Mouse (Mus musculus) limb, embryonic 13.5 days (tissue): ENCODE results near the gene Map4k4. TPM values are rescaled to one million over a fixed set of nuclear protein-coding genes. Genes with fewer than 3 reads are reported as not detected.
A peak's percentile ranks its signal among the peaks of the same experiment; 100 is the strongest.

Source experiments
- ATAC-seq: fragments of 200-750 bp; cut with Nextera tagmentation; 2 replicates; pipeline ENCODE4 v1.8.0; 2017; ENCODE audit warnings: low read depth, moderate number of reproducible peaks, moderate TSS enrichment; ENCODE audit not compliant: low FRiP score
- H3K27ac ChIP-seq: fragments of 300-500 bp; sonication (generic); 2 replicates; pipeline ENCODE4 v1.5.1; 2015; ENCODE audit warnings: inconsistent platforms, mild to moderate bottlenecking, moderate library complexity
- H3K27me3 ChIP-seq: fragments of 300-500 bp; sonication (generic); 2 replicates; pipeline ENCODE4 v1.6.1; 2015; ENCODE audit warnings: mild to moderate bottlenecking, inconsistent platforms
- H3K36me3 ChIP-seq: fragments of 300-500 bp; sonication (generic); 2 replicates; pipeline ENCODE4 v1.6.1; 2015; ENCODE audit warnings: inconsistent platforms, mild to moderate bottlenecking, moderate library complexity
- H3K4me1 ChIP-seq: fragments of 300-500 bp; sonication (generic); 2 replicates; pipeline ENCODE4 v1.6.1; 2015; ENCODE audit warnings: inconsistent platforms
- H3K4me2 ChIP-seq: fragments of 300-500 bp; sonication (generic); replicated peaks from 2 replicates; pipeline ENCODE4 v1.6.1; 2015; ENCODE audit warnings: inconsistent platforms, mild to moderate bottlenecking, moderate library complexity
- H3K4me3 ChIP-seq: fragments of 300-500 bp; sonication (generic); 2 replicates; pipeline ENCODE4 v1.5.1; 2015; ENCODE audit warnings: moderate library complexity, mild to moderate bottlenecking, inconsistent platforms
- H3K9ac ChIP-seq: fragments of 300-500 bp; sonication (generic); 2 replicates; pipeline ENCODE4 v1.6.1; 2015; ENCODE audit warnings: mild to moderate bottlenecking, inconsistent platforms
- H3K9me3 ChIP-seq: fragments of 300-500 bp; sonication (generic); 2 replicates; pipeline ENCODE4 v1.6.1; 2016; ENCODE audit warnings: inconsistent platforms
- WGBS: fragments of 180-500 bp; shearing (Covaris S2); methylation state at CpG from one replicate; pipeline ENCODE4 v1.1.7; 2015; 5-methylcytosine and 5-hydroxymethylcytosine counted together
- polyA plus RNA-seq: library from polyadenylated mRNA; unstranded; fragments of >200 nt; fragmentation: Nextera tagmentation; extraction: Ambion mirVana; gene quantifications from 2 replicates; pipeline ENCODE4 v1.2.1, GENCODE M21; 2015

The Map4k4 gene
- polyA plus RNA-seq, 1 experiment from 2014 or later = 49.3 TPM

GRCm38 (mm10) chr1:40023748-40024147 is 123.0 kb downstream of the Map4k4 start:
- H3K4me3 ChIP-seq = no peak overlapping the region
- H3K27me3 ChIP-seq = no peaks in the 10 kb centered on the region
- H3K27ac ChIP-seq = no peak overlapping the region
- peaks cover 90% of the 10 kb centered on the region for H3K36me3 ChIP-seq
- no peaks in the 10 kb centered on the region for H3K9me3 ChIP-seq
- H3K9ac ChIP-seq = no peak overlapping the region
- ATAC-seq = no peak
- no peak overlapping the region for H3K4me2 ChIP-seq
- H3K4me1 ChIP-seq = no peaks in the 10 kb centered on the region
- 83% methylated on average over 3 of the region's 3 CpGs for WGBS

- ATAC-seq = no peak
Measured at GRCm38 (mm10) chr1:40024554-40025320, 124.0 kb downstream of the Map4k4 start.

GRCm38 (mm10) chr1:40025416-40025815 is 124.7 kb downstream of the Map4k4 start:
- Histone ChIP-seq H3K4me1 (no peaks in the 10 kb centered on the region), H3K36me3 (peaks cover 76% of the 10 kb centered on the region), H3K27me3 (no peaks in the 10 kb centered on the region), H3K9ac (no peak overlapping the region), H3K4me3 (no peak overlapping the region), H3K27ac (no peak overlapping the region), H3K9me3 (no peaks in the 10 kb centered on the region), H3K4me2 (no peak overlapping the region)
- no peak for ATAC-seq
- WGBS = 90% methylated on average over 5 of the region's 5 CpGs

More at GRCm38 (mm10) chr1:40024554-40025320, 124.0 kb downstream of the Map4k4 start:
- Histone ChIP-seq H3K27me3 (no peaks in the 10 kb centered on the region), H3K4me2 (no peak overlapping the region), H3K9me3 (no peaks in the 10 kb centered on the region), H3K4me1 (no peaks in the 10 kb centered on the region), H3K27ac (no peak overlapping the region), H3K9ac (no peak overlapping the region), H3K4me3 (no peak overlapping the region), H3K36me3 (peaks cover 82% of the 10 kb centered on the region)
- 93% methylated on average over 27 of the region's 27 CpGs for whole genome bisulfite sequencing

- no peaks in the 10 kb centered on the region for H3K4me1 ChIP-seq
- H3K36me3 ChIP-seq = peaks cover 63% of the 10 kb centered on the region
- H3K9me3 ChIP-seq = no peaks in the 10 kb centered on the region
- H3K27ac ChIP-seq = no peak overlapping the region
- WGBS = 76% methylated on average over 7 of the region's 7 CpGs
- H3K4me3 ChIP-seq = no peak overlapping the region
- H3K9ac ChIP-seq = no peak overlapping the region
- ATAC-seq = no peak
- no peak overlapping the region for H3K4me2 ChIP-seq
- no peaks in the 10 kb centered on the region for H3K27me3 ChIP-seq
Measured at GRCm38 (mm10) chr1:40027116-40027620, 126.5 kb downstream of the Map4k4 start.

- no peak overlapping the region for H3K27ac ChIP-seq
- H3K4me2 ChIP-seq = no peak overlapping the region
- no peak overlapping the region for H3K9ac ChIP-seq
- no peaks in the 10 kb centered on the region for H3K4me1 ChIP-seq
- peaks cover 51% of the 10 kb centered on the region for H3K36me3 ChIP-seq
- no peaks in the 10 kb centered on the region for H3K27me3 ChIP-seq
- no peak overlapping the region for H3K4me3 ChIP-seq
- no peak for ATAC-seq
- no peaks in the 10 kb centered on the region for H3K9me3 ChIP-seq
- 87% methylated on average over 12 of the region's 12 CpGs for WGBS
Measured at GRCm38 (mm10) chr1:40028207-40028998, 127.7 kb downstream of the Map4k4 start.

GRCm38 (mm10) chr1:40029597-40029996 is 128.9 kb downstream of the Map4k4 start:
- Histone ChIP-seq H3K27ac (no peak overlapping the region), H3K36me3 (peaks cover 39% of the 10 kb centered on the region), H3K4me3 (no peak overlapping the region), H3K4me2 (no peak overlapping the region), H3K27me3 (no peaks in the 10 kb centered on the region), H3K9me3 (no peaks in the 10 kb centered on the region), H3K4me1 (no peaks in the 10 kb centered on the region), H3K9ac (no peak overlapping the region)
- WGBS = 93% methylated on average over 5 of the region's 5 CpGs
- ATAC-seq = no peak

- Histone ChIP-seq H3K27me3 (no peaks in the 10 kb centered on the region), H3K27ac (no peak overlapping the region), H3K9me3 (no peaks in the 10 kb centered on the region), H3K4me3 (no peak overlapping the region), H3K9ac (no peak overlapping the region), H3K36me3 (peaks cover 30% of the 10 kb centered on the region), H3K4me1 (no peaks in the 10 kb centered on the region), H3K4me2 (no peak overlapping the region)
- 82% methylated on average over 14 of the region's 14 CpGs for whole genome bisulfite sequencing
- ATAC-seq = no peak
Measured at GRCm38 (mm10) chr1:40030287-40030975, 129.7 kb downstream of the Map4k4 start.

- H3K4me2 ChIP-seq = no peak overlapping the region
- H3K27ac ChIP-seq = no peak overlapping the region; the same call in 1 of the 2 replicates
- no peaks in the 10 kb centered on the region for H3K9me3 ChIP-seq
- H3K36me3 ChIP-seq = peaks cover 25% of the 10 kb centered on the region
- no peak overlapping the region for H3K4me3 ChIP-seq
- ATAC-seq = no peak
- H3K9ac ChIP-seq = no peak overlapping the region
- no peaks in the 10 kb centered on the region for H3K27me3 ChIP-seq
- 91% methylated on average over 8 of the region's 8 CpGs for WGBS
- no peaks in the 10 kb centered on the region for H3K4me1 ChIP-seq
Measured at GRCm38 (mm10) chr1:40030976-40031356, 130.3 kb downstream of the Map4k4 start.

GRCm38 (mm10) chr1:40031626-40032025 is 130.9 kb downstream of the Map4k4 start:
- H3K4me3 ChIP-seq = no peak overlapping the region
- no peaks in the 10 kb centered on the region for H3K4me1 ChIP-seq
- peak overlapping the region; percentile 10; the same call in 1 of the 2 replicates for H3K27ac ChIP-seq
- no peaks in the 10 kb centered on the region for H3K9me3 ChIP-seq
- peaks cover 18% of the 10 kb centered on the region for H3K36me3 ChIP-seq
- H3K27me3 ChIP-seq = no peaks in the 10 kb centered on the region
- no peak overlapping the region for H3K9ac ChIP-seq
- WGBS = 86% methylated on average over 2 of the region's 2 CpGs
- ATAC-seq = no peak
- no peak overlapping the region for H3K4me2 ChIP-seq

GRCm38 (mm10) chr1:40033315-40033714 is 132.6 kb downstream of the Map4k4 start:
- Histone ChIP-seq H3K27ac (no peak overlapping the region), H3K9ac (no peak overlapping the region), H3K36me3 (peaks cover 2% of the 10 kb centered on the region; the same call in 1 of the 2 replicates), H3K9me3 (no peaks in the 10 kb centered on the region), H3K4me2 (no peak overlapping the region), H3K4me1 (no peaks in the 10 kb centered on the region), H3K27me3 (no peaks in the 10 kb centered on the region), H3K4me3 (no peak overlapping the region)
- ATAC-seq = no peak
- 67% methylated on average over 4 of the region's 4 CpGs for WGBS

- no peak overlapping the region for H3K4me2 ChIP-seq
- H3K36me3 ChIP-seq = no peaks in the 10 kb centered on the region
- ATAC-seq = no peak
- H3K9me3 ChIP-seq = no peaks in the 10 kb centered on the region
- H3K27me3 ChIP-seq = no peaks in the 10 kb centered on the region
- H3K27ac ChIP-seq = no peak overlapping the region
- no peak overlapping the region for H3K4me3 ChIP-seq
- H3K9ac ChIP-seq = no peak overlapping the region
- 77% methylated on average over 12 of the region's 12 CpGs for WGBS
- H3K4me1 ChIP-seq = no peaks in the 10 kb centered on the region
Measured at GRCm38 (mm10) chr1:40033743-40034420, 133.2 kb downstream of the Map4k4 start.
